Mouse (Mus musculus) T-helper 2 cell (primary cell): ENCODE data around the gene Gm21775.
"Not testable (repeated sequence)": the region's sequence is repeated elsewhere in the genome, so short reads cannot be mapped to it uniquely, and the experiment has no call there.

Experiments
- in situ Hi-C: fragments of 300-600 bp; cut with MboI, MseI; formaldehyde crosslinking; loops from one replicate; pipeline ENCODE4 v1.15.1; 2025; ENCODE audit warnings: high pct_unique_total_duplicates

Gene Gm21775

DNA sequence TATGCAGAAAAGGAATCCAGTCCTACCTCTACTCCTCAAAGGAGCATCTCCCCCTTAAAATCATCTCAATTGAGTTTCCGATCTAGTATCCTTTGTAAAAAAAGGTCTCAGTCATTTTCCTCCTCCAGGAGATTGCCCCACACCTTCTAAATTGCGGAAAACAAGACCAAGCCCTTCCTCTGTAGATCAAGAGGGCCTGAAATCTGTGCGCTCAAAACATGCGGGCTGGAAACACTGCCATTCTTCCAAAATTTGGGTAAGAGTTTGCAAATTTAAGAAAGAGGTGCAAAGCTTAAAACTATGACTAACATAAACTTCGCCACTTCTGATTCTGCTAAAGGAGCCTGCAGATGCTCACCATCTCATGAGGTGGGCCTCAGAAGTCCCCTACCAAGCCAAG lies at the start of gene Gm21775:
Gene Gm21775 (plus strand): TSS at position 301 of the 400 bp plus-strand sequence.
- in situ Hi-C loops: not testable (repeated sequence)

- in situ Hi-C loops: not testable (repeated sequence)
These were observed 17.3 kb upstream of the Gm21775 start, which contains the start of gene Gm20737 for GRCm38 (mm10) chrY:10535942-10536341. TSS of gene Gm20737 (minus strand) at chrY:10536042.
